Mouse (Mus musculus) cerebellum, postnatal 25 days (tissue): ENCODE measurements around the gene Olfr1123.
"Not testable (repeated sequence)": the region's sequence is repeated elsewhere in the genome, so short reads cannot be mapped to it uniquely, and the experiment has no call there.

Experiments used
- DNase-seq, 2 experiments: peaks; one replicate each; pipeline ENCODE4 v3.0.0; 2021; ENCODE audit warnings: mixed read lengths in 2 of 2

The Olfr1123 gene

DNA sequence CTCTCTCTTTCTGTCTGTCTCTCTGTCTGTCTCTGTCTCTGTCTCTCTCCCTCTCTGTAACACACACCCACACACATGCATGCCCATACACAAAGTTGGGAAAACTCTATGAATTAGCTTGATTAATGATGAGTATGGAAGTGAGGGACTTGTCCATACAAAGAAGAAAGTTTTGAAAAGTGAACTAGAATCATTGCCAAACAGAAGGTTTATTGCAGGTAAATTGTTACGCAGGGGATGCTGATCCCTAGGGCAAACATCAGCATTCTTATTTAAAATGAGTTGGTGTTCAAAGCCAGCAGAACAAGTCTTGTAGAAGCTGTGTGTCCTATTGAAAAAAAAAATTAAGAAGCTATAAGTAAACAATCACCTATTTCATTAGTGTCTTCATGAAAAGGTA lies at the start of gene Olfr1123:
Olfr1123 (plus strand) TSS at position 301 of the 400 bp plus-strand sequence.
- no peak for DNase-seq

DNA sequence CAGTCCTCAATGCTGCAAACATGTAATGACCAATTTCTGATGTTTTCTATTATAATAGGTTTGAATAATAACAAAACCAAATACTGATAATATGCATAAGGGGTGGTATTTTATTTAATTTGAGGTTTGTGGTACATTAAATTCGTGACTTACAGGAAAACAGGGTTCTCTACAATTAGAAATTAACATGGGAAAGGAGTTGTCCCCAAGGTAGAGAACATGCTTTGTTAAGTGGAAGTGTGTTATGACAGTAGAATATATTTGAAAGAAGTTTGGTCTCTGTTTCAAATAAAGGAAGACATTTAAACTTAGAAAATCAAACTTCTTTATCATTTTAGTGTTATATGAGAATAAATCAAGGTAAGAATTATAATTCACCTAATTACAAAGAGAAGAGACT lies 46.8 kb upstream of the Olfr1123 start, which contains the start of gene Olfr1121:
Olfr1121 (plus strand) TSS at position 301 of the 400 bp plus-strand sequence.
- no peak for DNase-seq

GRCm38 (mm10) chr2:87371726-87372125 lies 44.7 kb upstream of the Olfr1123 start:
- peak; percentile 74 to 79 for DNase-seq

- no peak for DNase-seq
These were observed 32.5 kb upstream of the Olfr1123 start for GRCm38 (mm10) chr2:87383935-87384334.

DNA sequence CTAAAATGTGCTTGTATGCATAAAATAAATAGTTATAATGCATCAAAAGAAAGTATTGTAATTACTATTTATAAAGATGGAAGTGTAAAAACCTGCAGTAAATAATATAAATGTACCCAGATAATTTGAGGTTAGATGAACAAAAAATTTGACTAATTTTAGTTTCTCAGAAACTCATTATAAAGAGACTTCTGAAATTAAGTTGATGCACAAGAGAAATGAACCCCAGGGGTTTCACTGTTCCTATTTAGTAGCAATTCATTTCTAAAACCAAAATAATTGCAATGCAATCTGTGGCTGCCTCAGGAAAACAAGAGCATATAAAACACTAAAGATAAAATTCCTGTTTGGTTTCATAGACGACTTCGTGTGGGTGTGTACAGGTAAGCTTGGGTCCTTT lies 30.9 kb upstream of the Olfr1123 start, which contains the start of gene Olfr1122:
Olfr1122 (plus strand) TSS at position 301 of the 400 bp plus-strand sequence.
- DNase-seq, result no peak

DNA sequence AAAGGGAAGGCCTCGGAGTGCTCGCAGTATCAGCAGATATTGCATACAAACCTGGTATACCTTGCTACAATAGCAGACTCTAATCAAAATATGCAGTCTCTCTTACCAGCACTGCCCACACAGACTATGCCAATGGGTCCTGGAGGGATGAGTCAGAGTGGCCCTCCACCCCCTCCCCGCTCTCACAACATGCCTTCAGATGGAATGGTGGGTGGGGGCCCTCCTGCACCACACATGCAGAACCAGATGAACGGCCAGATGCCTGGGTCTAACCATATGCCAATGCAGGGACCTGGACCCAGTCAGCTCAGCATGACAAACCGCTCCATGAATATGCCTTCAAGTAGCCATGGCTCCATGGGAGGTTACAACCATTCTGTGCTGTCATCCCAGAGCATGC lies 22.8 kb upstream of the Olfr1123 start:
- DNase-seq, result not testable (repeated sequence)

DNA sequence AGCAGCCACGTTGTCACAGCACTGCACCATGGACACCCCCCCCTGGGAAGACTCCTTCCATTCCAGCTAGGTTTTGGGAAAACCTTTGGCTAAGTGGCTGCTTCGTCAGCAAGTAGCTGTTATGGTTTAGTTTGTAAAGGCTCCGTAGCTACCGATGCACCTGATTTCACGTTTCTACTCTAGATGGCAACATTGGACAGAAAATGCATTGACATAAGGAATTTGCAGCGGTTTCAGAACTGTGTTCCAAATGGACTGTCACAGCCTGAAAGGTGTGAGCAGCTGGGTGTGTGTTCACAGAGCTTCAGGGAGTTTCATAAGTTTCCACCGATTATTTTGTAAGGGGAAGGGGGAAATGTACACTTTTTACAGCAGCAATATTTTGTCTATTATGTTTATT lies 21.7 kb upstream of the Olfr1123 start:
- not testable (repeated sequence) for DNase-seq

GRCm38 (mm10) chr2:87429975-87430374 lies 13.5 kb downstream of the Olfr1123 start, which contains the start of gene Olfr1124:
Gene Olfr1124 (plus strand): TSS chr2:87430275.
- DNase-seq, result no peak

DNA sequence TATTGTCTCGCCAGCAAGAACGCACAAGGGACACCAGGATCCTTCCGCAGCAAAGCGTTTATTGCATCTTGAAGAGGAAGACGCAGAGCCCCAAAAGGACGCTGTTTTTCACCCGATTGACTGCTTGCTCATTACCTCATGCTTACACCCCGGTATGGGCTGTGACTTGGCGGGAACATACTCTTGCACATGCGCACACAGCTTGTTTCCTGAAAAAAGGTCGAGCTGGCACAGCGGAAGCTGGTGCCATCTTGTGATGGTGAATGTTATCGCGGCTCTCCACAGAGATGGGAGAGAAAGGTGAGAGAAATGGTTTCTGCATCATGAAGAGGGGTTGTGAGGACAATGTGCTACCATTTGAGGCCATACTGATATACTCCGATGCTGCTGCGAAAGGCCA lies 21.3 kb downstream of the Olfr1123 start:
- no peak for DNase-seq

DNA sequence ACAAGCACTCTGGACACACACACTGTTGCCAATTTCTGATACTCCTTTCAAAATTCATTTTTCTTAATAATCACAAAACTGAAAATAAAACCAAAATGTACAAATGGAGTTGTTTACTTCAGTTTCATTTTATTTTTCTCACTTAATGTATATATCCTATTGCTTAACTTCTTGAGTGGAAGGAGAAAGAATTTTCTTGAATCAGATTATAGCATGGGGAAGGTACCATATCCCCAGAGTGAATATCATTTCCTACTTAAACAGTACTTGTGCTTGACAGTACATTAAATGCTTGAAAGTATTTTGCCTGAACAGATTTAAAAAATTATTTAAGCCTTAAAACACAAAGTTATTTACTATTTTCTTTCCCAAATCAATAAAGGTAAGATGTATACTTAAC lies 37.2 kb downstream of the Olfr1123 start, which contains the start of gene Olfr1126:
Olfr1126 (plus strand) TSS at position 301 of the 400 bp plus-strand sequence.
- no peak for DNase-seq

- DNase-seq, result no peak
These were observed 45.3 kb downstream of the Olfr1123 start for GRCm38 (mm10) chr2:87461769-87462168.
